Comparison of ENCODE assay signal across 25 mouse cellular contexts in the genomic region with DNA sequence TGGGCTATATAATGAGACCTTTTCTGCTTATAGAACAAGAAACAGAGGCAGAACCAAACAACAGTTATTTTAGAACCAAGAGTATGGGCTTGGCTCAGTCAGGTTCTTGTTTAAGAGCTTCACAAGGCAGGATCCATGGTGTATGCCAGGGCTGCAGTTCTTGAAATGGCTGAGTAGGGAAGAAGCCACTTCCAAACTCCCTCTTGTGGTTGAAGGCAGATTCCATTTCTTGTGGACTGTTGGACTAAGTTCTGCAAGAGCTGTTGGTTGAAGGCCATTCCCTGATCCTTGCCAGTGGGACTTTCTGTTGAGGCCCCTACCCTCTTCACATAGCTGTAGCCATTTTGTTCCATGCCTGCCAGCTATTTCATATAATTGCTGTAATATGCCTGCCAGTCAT. TPM values are rescaled to one million over a fixed set of nuclear protein-coding genes. Genes with fewer than 3 reads are reported as not detected.
DNase-seq lines count a peak whose midpoint lies in the region; ATAC-seq and TF ChIP-seq lines count a peak whose summit lies in the region.
"Had no signal": no experiment of that assay in that cellular context is flagged by ENCODE, and none has a peak within 500 bp of the region (broad histone marks: within the 10 kb centered on the region; RNA-seq: fewer than 3 reads in every experiment).

No protein-coding gene starts in this region.

- no peaks in the 10 kb centered on the region for H3K4me1 ChIP-seq in lung, postnatal 0 days (ENCODE audit: insufficient read depth, low read depth, low read length)
- no peaks in the 10 kb centered on the region for H3K4me1 ChIP-seq in lung, adult 2 months (ENCODE audit: control insufficient read depth, insufficient read depth, low read length)
- no peaks in the 10 kb centered on the region for H3K4me1 ChIP-seq in stomach, postnatal 0 days (replicated peaks; ENCODE audit: control insufficient read depth, insufficient read depth)
- no peaks in the 10 kb centered on the region for H3K4me1 ChIP-seq in limb, embryonic 10.5 days
- H3K4me1 ChIP-seq: embryonic facial prominence, embryonic 12.5 days; forebrain, embryonic 13.5 days; heart, embryonic 15.5 days had no signal

- H3K9me3 ChIP-seq in lung, postnatal 0 days (ENCODE audit: low read length) = no peaks in the 10 kb centered on the region
- no peaks in the 10 kb centered on the region for H3K9me3 ChIP-seq in stomach, postnatal 0 days (ENCODE audit: control insufficient read depth, low read length)
- no peaks in the 10 kb centered on the region for H3K9me3 ChIP-seq in limb, embryonic 10.5 days (replicated peaks)
- H3K9me3 ChIP-seq: embryonic facial prominence, embryonic 12.5 days; heart, embryonic 15.5 days had no signal

- H3K4me3 ChIP-seq in lung, postnatal 0 days (ENCODE audit: low read depth, low read length) = no peak overlapping the region
- H3K4me3 ChIP-seq in lung, adult 2 months (replicated peaks; ENCODE audit: extremely low read depth, low read depth, low read length) = no peak overlapping the region
- H3K4me3 ChIP-seq in stomach, postnatal 0 days (ENCODE audit: low read depth, low read length) = no peak overlapping the region
- no peak overlapping the region for H3K4me3 ChIP-seq in limb, embryonic 10.5 days
- H3K4me3 ChIP-seq: embryonic facial prominence, embryonic 12.5 days; erythroblast, embryonic 14.5 days; forebrain, embryonic 13.5 days; gastrocnemius, adult 2 months; heart, embryonic 15.5 days; megakaryocyte, embryonic 14.5 days had no signal

- ATAC-seq in lung, postnatal 0 days = no peak
- no peak for ATAC-seq in stomach, postnatal 0 days (ENCODE audit: low FRiP score, low TSS enrichment)
- ATAC-seq: forebrain, embryonic 13.5 days; midbrain, embryonic 16.5 days had no signal

- H3K4me2 ChIP-seq in lung, postnatal 0 days (replicated peaks; ENCODE audit: low read depth, low read length) = no peak overlapping the region
- H3K4me2 ChIP-seq in stomach, postnatal 0 days (replicated peaks; ENCODE audit: low read depth) = no peak overlapping the region
- H3K4me2 ChIP-seq: embryonic facial prominence, embryonic 12.5 days; forebrain, embryonic 13.5 days; heart, embryonic 15.5 days; hindbrain, embryonic 14.5 days; lung, embryonic 14.5 days had no signal

- peak; percentile 29 for DNase-seq in kidney, adult 9 months
- no peak for DNase-seq in kidney, postnatal 14 days
- DNase-seq in lung, postnatal 0 days (ENCODE audit: low spot score) = no peak
- DNase-seq in lung, adult 2 months = no peak
- peak; percentile 17 for DNase-seq in NIH3T3 (ENCODE audit: low read depth)
- no peak for DNase-seq in stomach, postnatal 0 days (ENCODE audit: low spot score)
- DNase-seq in limb, embryonic 10.5 days (ENCODE audit: low spot score) = no peak
- DNase-seq: adrenal gland, adult 8-10 months; cerebellum, adult 18-20 months; cerebellum, postnatal 14 days; gastrocnemius, adult 2 months; heart, postnatal 36 days; kidney, postnatal 10 days; liver; lung, embryonic 14.5 days; lung, postnatal 36 days; thymus, postnatal 14 days had no signal

- no peak overlapping the region for H3K27ac ChIP-seq in lung, postnatal 0 days (ENCODE audit: low read length)
- H3K27ac ChIP-seq in stomach, postnatal 0 days (replicated peaks) = no peak overlapping the region
- no peak overlapping the region for H3K27ac ChIP-seq in limb, embryonic 10.5 days
- H3K27ac ChIP-seq: embryonic facial prominence, embryonic 12.5 days; forebrain, embryonic 13.5 days; gastrocnemius, adult 2 months; heart, embryonic 15.5 days; hindbrain, embryonic 14.5 days had no signal

- TF ChIP-seq EP300 in lung, postnatal 0 days (IDR thresholded peaks at IDR 0.05) = no peak
- no peak for TF ChIP-seq EP300 in stomach, postnatal 0 days (optimal IDR thresholded peaks at IDR 0.05)

- no peak overlapping the region for H3K9ac ChIP-seq in lung, postnatal 0 days (replicated peaks; ENCODE audit: low read depth)
- no peak overlapping the region for H3K9ac ChIP-seq in stomach, postnatal 0 days (ENCODE audit: low read length)
- H3K9ac ChIP-seq: embryonic facial prominence, embryonic 12.5 days; forebrain, embryonic 13.5 days; heart, embryonic 15.5 days; hindbrain, embryonic 14.5 days; lung, embryonic 14.5 days had no signal

- H3K27me3 ChIP-seq in lung, postnatal 0 days (replicated peaks; ENCODE audit: insufficient read depth, low read length) = no peaks in the 10 kb centered on the region
- no peaks in the 10 kb centered on the region for H3K27me3 ChIP-seq in stomach, postnatal 0 days (ENCODE audit: control insufficient read depth, insufficient read depth, low read length)
- no peaks in the 10 kb centered on the region for H3K27me3 ChIP-seq in limb, embryonic 10.5 days (ENCODE audit: low read depth, poor library complexity, severe bottlenecking)
- H3K27me3 ChIP-seq: embryonic facial prominence, embryonic 12.5 days; forebrain, embryonic 13.5 days; heart, embryonic 15.5 days; megakaryocyte, embryonic 14.5 days had no signal

- no peak for TF ChIP-seq POLR2A in lung, adult 2 months (IDR thresholded peaks at IDR 0.05; ENCODE audit: borderline replicate concordance, extremely low read depth, low read depth, low read length)

- peak; percentile 26; the same call in 1 of the 2 replicates for TF ChIP-seq CTCF in lung, postnatal 0 days (IDR thresholded peaks at IDR 0.05)
- TF ChIP-seq CTCF in lung, adult 2 months (IDR thresholded peaks at IDR 0.05; ENCODE audit: insufficient read depth, low read length) = no peak
- peak; percentile 62 for TF ChIP-seq CTCF in stomach, postnatal 0 days (IDR thresholded peaks at IDR 0.05; ENCODE audit: low read depth)

- no peaks in the 10 kb centered on the region for H3K36me3 ChIP-seq in lung, postnatal 0 days (ENCODE audit: insufficient read depth, low read length)
- no peaks in the 10 kb centered on the region for H3K36me3 ChIP-seq in stomach, postnatal 0 days (ENCODE audit: control insufficient read depth, insufficient read depth, low read length)
- no peaks in the 10 kb centered on the region for H3K36me3 ChIP-seq in limb, embryonic 10.5 days
- H3K36me3 ChIP-seq: embryonic facial prominence, embryonic 12.5 days; heart, embryonic 15.5 days had no signal

RNA-seq across cellular contexts. Expression of gene Ern2, which starts 7.9 kb away (rescaled TPM):
- polyA plus RNA-seq in lung, postnatal 0 days (2015; fragmentation: Nextera tagmentation; extraction: Ambion mirVana) = 0.21 TPM in 2 replicates
- 0.72 and 1.3 TPM in 2 replicates for polyA plus RNA-seq in lung, adult 2 months (2012; rRNA removed)
- 33.5 and 37.3 TPM in 2 replicates for polyA plus RNA-seq in stomach, postnatal 0 days (2015; fragmentation: Nextera tagmentation; extraction: Ambion mirVana)
- polyA plus RNA-seq in limb, embryonic 10.5 days (2016; fragmentation: Nextera tagmentation; extraction: Ambion mirVana) = not detected in 2 replicates
- polyA plus RNA-seq: embryonic facial prominence, embryonic 12.5 days; erythroblast, embryonic 14.5 days; lung, embryonic 14.5 days; spleen, adult 2 months had no signal

RNA-seq across cellular contexts. Expression of gene Chp2, which starts 25.4 kb away (rescaled TPM):
- 2.0 TPM in 2 replicates for polyA plus RNA-seq in lung, postnatal 0 days (2015; fragmentation: Nextera tagmentation; extraction: Ambion mirVana)
- polyA plus RNA-seq in lung, adult 2 months (2012; rRNA removed) = 3.3 and 3.6 TPM in 2 replicates
- polyA plus RNA-seq in stomach, postnatal 0 days (2015; fragmentation: Nextera tagmentation; extraction: Ambion mirVana) = 1.1 and 1.7 TPM in 2 replicates
- not detected in 2 replicates for polyA plus RNA-seq in limb, embryonic 10.5 days (2016; fragmentation: Nextera tagmentation; extraction: Ambion mirVana)
- polyA plus RNA-seq: embryonic facial prominence, embryonic 12.5 days; erythroblast, embryonic 14.5 days had no signal

RNA-seq across cellular contexts. Expression of gene Plk1, which starts 34.7 kb away (rescaled TPM):
- polyA plus RNA-seq in lung, postnatal 0 days (2015; fragmentation: Nextera tagmentation; extraction: Ambion mirVana) = 4.6 and 6.5 TPM in 2 replicates
- polyA plus RNA-seq in lung, adult 2 months (2012; rRNA removed) = 2.3 and 3.1 TPM in 2 replicates
- polyA plus RNA-seq in stomach, postnatal 0 days (2015; fragmentation: Nextera tagmentation; extraction: Ambion mirVana) = 20.5 and 26.9 TPM in 2 replicates
- 248 and 264 TPM in 2 replicates for polyA plus RNA-seq in limb, embryonic 10.5 days (2016; fragmentation: Nextera tagmentation; extraction: Ambion mirVana)

Comparison
In these comparisons a context has a peak if more than half of its experiments do, and no peak if none do; other contexts are left out.
1. DNase-seq: peak in kidney, adult 9 months (single experiment) and NIH3T3 (single experiment); none in kidney, postnatal 14 days (single experiment), lung, postnatal 0 days (single experiment), lung, adult 2 months (single experiment), stomach, postnatal 0 days (single experiment) and limb, embryonic 10.5 days (single experiment).
2. RNA of gene Ern2, which starts 7.9 kb away (polyA plus RNA-seq): 33.5 to 37.3 TPM in stomach, postnatal 0 days; 0.72 to 1.3 TPM in lung, adult 2 months, 0.21 TPM in lung, postnatal 0 days and not detected in limb, embryonic 10.5 days; every median in the first group is over 10 times any median in the second.